Comparison of ENCODE assay signal across 8 mouse cellular contexts in the genomic region with DNA sequence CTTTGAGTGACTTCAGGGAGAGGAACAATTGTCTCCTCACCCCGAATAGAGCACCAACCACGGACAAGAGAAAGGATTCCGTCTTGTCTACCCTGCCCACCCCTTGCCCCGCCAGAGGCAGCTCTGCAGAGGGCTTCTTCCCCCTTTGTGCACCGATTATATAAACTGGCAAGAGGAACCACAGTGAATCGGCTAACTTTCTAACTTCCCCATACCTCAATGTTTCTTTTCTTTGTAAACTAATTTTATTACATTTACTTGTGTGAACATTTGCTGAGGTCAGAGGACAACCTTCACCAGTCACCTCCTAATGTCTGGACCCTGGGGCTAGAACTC. TPM values are rescaled to one million over a fixed set of nuclear protein-coding genes. Genes with fewer than 3 reads are reported as not detected.
DNase-seq lines count a peak whose midpoint lies in the region; ATAC-seq lines count a peak whose summit lies in the region.

A gene (minus strand): TSS at position 210 of the 336 bp plus-strand sequence.

- no peaks in the 10 kb centered on the region for H3K27me3 ChIP-seq in kidney, embryonic 14.5 days (ENCODE audit: control insufficient read depth, insufficient read depth, low read length)
- H3K27me3 ChIP-seq in intestine, embryonic 16.5 days (replicated peaks; ENCODE audit: control insufficient read depth, insufficient read depth, low read length): no peaks in the 10 kb centered on the region
- H3K27me3 ChIP-seq in midbrain, embryonic 10.5 days (ENCODE audit: low read depth, poor library complexity, severe bottlenecking): no peaks in the 10 kb centered on the region

- no peak for DNase-seq in kidney, adult 8-10 months
- DNase-seq in adrenal gland, postnatal 14 days: no peak
- no peak for DNase-seq in gastrocnemius, postnatal 25 days
- no peak for DNase-seq in midbrain, embryonic 10.5 days (ENCODE audit: low spot score)
- DNase-seq in right cerebral cortex, postnatal 14 days: no peak
- DNase-seq in MN1 (ENCODE audit: low spot score): no peak

- peaks cover 7% of the 10 kb centered on the region; the same call in 1 of the 2 replicates for H3K4me1 ChIP-seq in kidney, embryonic 14.5 days (ENCODE audit: control insufficient read depth, insufficient read depth, low read length)
- 0 out of 2 replicates have a peak, but pooled peaks cover 5% of the 10 kb centered on the region for H3K4me1 ChIP-seq in intestine, embryonic 16.5 days (ENCODE audit: control insufficient read depth, insufficient read depth, low read length)
- H3K4me1 ChIP-seq in midbrain, embryonic 10.5 days: peaks cover 29% of the 10 kb centered on the region

- no peaks in the 10 kb centered on the region for H3K9me3 ChIP-seq in kidney, embryonic 14.5 days (ENCODE audit: control insufficient read depth, low read length)
- no peaks in the 10 kb centered on the region for H3K9me3 ChIP-seq in intestine, embryonic 16.5 days (ENCODE audit: control insufficient read depth, low read length)
- H3K9me3 ChIP-seq in midbrain, embryonic 10.5 days (replicated peaks): no peaks in the 10 kb centered on the region

- WGBS in kidney, embryonic 14.5 days: 14% methylated on average over 6 of the region's 6 CpGs
- 7% methylated on average over 6 of the region's 6 CpGs for WGBS in intestine, embryonic 16.5 days
- WGBS in midbrain, embryonic 10.5 days: 17% methylated on average over 6 of the region's 6 CpGs

- H3K4me2 ChIP-seq in kidney, embryonic 14.5 days (replicated peaks; ENCODE audit: low read depth, low read length): peak within 1 kb of the TSS; percentile 87
- H3K4me2 ChIP-seq in intestine, embryonic 16.5 days (ENCODE audit: low read depth, low read length): peak within 1 kb of the TSS; percentile 82

- ATAC-seq in kidney, embryonic 14.5 days (ENCODE audit: low FRiP score, low TSS enrichment): no peak
- no peak for ATAC-seq in intestine, embryonic 16.5 days

- peak within 1 kb of the TSS; percentile 89 for H3K4me3 ChIP-seq in kidney, embryonic 14.5 days (ENCODE audit: low read length)
- H3K4me3 ChIP-seq in intestine, embryonic 16.5 days (ENCODE audit: low read length): peak within 1 kb of the TSS; percentile 93
- peak within 1 kb of the TSS; percentile 79 for H3K4me3 ChIP-seq in midbrain, embryonic 10.5 days

- H3K9ac ChIP-seq in kidney, embryonic 14.5 days (ENCODE audit: low read depth, low read length): peak within 1 kb of the TSS; percentile 85
- peak within 1 kb of the TSS; percentile 90 for H3K9ac ChIP-seq in intestine, embryonic 16.5 days (ENCODE audit: low read depth, low read length)

- H3K27ac ChIP-seq in kidney, embryonic 14.5 days (ENCODE audit: low read depth, low read length): peak within 1 kb of the TSS; percentile 93
- H3K27ac ChIP-seq in intestine, embryonic 16.5 days (ENCODE audit: low read length): peak within 1 kb of the TSS; percentile 99
- H3K27ac ChIP-seq in midbrain, embryonic 10.5 days (replicated peaks): peak within 1 kb of the TSS; percentile 98

- H3K36me3 ChIP-seq in kidney, embryonic 14.5 days (ENCODE audit: control insufficient read depth, insufficient read depth, low read length): no peaks in the 10 kb centered on the region
- no peaks in the 10 kb centered on the region for H3K36me3 ChIP-seq in intestine, embryonic 16.5 days (ENCODE audit: control insufficient read depth, insufficient read depth, low read length)
- peaks cover 18% of the 10 kb centered on the region for H3K36me3 ChIP-seq in midbrain, embryonic 10.5 days

RNA-seq across cellular contexts. Expression of the gene that starts here (rescaled TPM):
- 133 and 175 TPM in 2 replicates for polyA plus RNA-seq in kidney, embryonic 14.5 days (2014; fragmentation: Nextera tagmentation; extraction: Ambion mirVana)
- total RNA-seq in adrenal gland, postnatal 14 days (2021): 112 and 114 TPM in 2 replicates
- total RNA-seq in gastrocnemius, postnatal 25 days (2021): 100 to 1,000 TPM; 110 to 115 TPM
- polyA plus RNA-seq in intestine, embryonic 16.5 days (2015; fragmentation: Nextera tagmentation; extraction: Ambion mirVana): 149 and 162 TPM in 2 replicates
- polyA plus RNA-seq in midbrain, embryonic 10.5 days (2016; fragmentation: Nextera tagmentation; extraction: Ambion mirVana): 207 and 245 TPM in 2 replicates
